Mouse (Mus musculus) forebrain, embryonic 12.5 days (tissue): Measurements from ENCODE around the gene Fam120a. TPM values are rescaled to one million over a fixed set of nuclear protein-coding genes. Genes with fewer than 3 reads are reported as not detected.

ENCODE experiments used
- ATAC-seq: fragments of 200-750 bp; cut with Nextera tagmentation; 2 replicates; pipeline ENCODE4 v1.8.0; 2017; ENCODE audit warnings: moderate TSS enrichment; ENCODE audit not compliant: low FRiP score
- H3K27ac ChIP-seq: fragments of 300-500 bp; sonication (generic); 2 replicates; pipeline ENCODE4 v1.5.1; 2016; ENCODE audit warnings: mild to moderate bottlenecking
- H3K27me3 ChIP-seq: fragments of 300-500 bp; sonication (generic); 2 replicates; pipeline ENCODE4 v1.6.1; 2016; ENCODE audit warnings: mild to moderate bottlenecking
- H3K36me3 ChIP-seq: fragments of 300-500 bp; sonication (generic); replicated peaks from 2 replicates; pipeline ENCODE4 v1.6.1; 2016; ENCODE audit warnings: mild to moderate bottlenecking
- H3K4me1 ChIP-seq: fragments of 300-500 bp; sonication (generic); 2 replicates; pipeline ENCODE4 v1.6.1; 2016
- H3K4me2 ChIP-seq: fragments of 300-500 bp; sonication (generic); 2 replicates; pipeline ENCODE4 v1.6.1; 2016; ENCODE audit warnings: mild to moderate bottlenecking, moderate library complexity
- H3K4me3 ChIP-seq: fragments of 300-500 bp; sonication (generic); replicated peaks from 2 replicates; pipeline ENCODE4 v1.5.1; 2016; ENCODE audit warnings: mild to moderate bottlenecking
- H3K9ac ChIP-seq: fragments of 300-500 bp; sonication (generic); 2 replicates; pipeline ENCODE4 v1.6.1; 2016; ENCODE audit warnings: mild to moderate bottlenecking
- H3K9me3 ChIP-seq: fragments of 300-500 bp; sonication (generic); 2 replicates; pipeline ENCODE4 v1.6.1; 2016
- WGBS: fragments of 180-500 bp; shearing (Covaris S2); methylation state at CpG from one replicate; pipeline ENCODE4 v1.1.7; 2016; 5-methylcytosine and 5-hydroxymethylcytosine counted together
- polyA plus RNA-seq: library from polyadenylated mRNA; unstranded; fragments of >200 nt; fragmentation: Nextera tagmentation; extraction: Ambion mirVana; gene quantifications from 2 replicates; pipeline ENCODE4 v1.2.1, GENCODE M21; 2016

Fam120a gene
- polyA plus RNA-seq, 1 experiment from 2014 or later, result 18.5 TPM

DNA sequence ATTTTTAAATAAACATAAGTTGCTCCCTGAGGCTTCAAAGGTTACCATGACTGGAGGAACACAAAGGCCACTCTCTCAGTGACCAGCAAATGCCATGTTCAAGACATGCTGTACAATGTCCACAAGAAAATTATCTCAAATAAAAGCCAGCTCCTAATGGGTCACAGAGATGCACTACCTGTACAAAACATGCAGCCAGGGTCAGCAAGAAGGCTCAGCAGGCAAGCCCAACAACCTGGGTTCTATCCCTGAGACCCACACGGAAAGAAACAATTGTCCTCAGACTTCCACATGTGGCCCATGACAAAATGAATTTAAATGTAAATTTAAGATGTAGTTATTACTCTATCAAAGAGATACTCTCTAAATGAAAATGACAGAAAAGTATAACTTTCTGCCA lies 4.7 kb downstream of the Fam120a start:
- H3K9ac ChIP-seq, result no peak overlapping the region
- H3K27me3 ChIP-seq, result no peaks in the 10 kb centered on the region
- H3K27ac ChIP-seq, result no peak overlapping the region
- H3K9me3 ChIP-seq, result no peaks in the 10 kb centered on the region
- no peaks in the 10 kb centered on the region for H3K36me3 ChIP-seq
- H3K4me2 ChIP-seq, result no peak overlapping the region
- peaks cover 39% of the 10 kb centered on the region for H3K4me1 ChIP-seq
- H3K4me3 ChIP-seq, result no peak overlapping the region
- WGBS, result 76% methylated on average over 1 of the region's 1 CpGs
- no peak for ATAC-seq

- no peak overlapping the region for H3K4me3 ChIP-seq
- H3K4me2 ChIP-seq, result no peak overlapping the region
- no peaks in the 10 kb centered on the region for H3K9me3 ChIP-seq
- H3K9ac ChIP-seq, result no peak overlapping the region
- ATAC-seq, result no peak
- H3K4me1 ChIP-seq, result peaks cover 39% of the 10 kb centered on the region
- 81% methylated on average over 3 of the region's 3 CpGs for WGBS
- no peaks in the 10 kb centered on the region for H3K36me3 ChIP-seq
- no peaks in the 10 kb centered on the region for H3K27me3 ChIP-seq
- no peak overlapping the region for H3K27ac ChIP-seq
Measured at GRCm38 (mm10) chr13:48962519-48962918, 5.3 kb downstream of the Fam120a start.

DNA sequence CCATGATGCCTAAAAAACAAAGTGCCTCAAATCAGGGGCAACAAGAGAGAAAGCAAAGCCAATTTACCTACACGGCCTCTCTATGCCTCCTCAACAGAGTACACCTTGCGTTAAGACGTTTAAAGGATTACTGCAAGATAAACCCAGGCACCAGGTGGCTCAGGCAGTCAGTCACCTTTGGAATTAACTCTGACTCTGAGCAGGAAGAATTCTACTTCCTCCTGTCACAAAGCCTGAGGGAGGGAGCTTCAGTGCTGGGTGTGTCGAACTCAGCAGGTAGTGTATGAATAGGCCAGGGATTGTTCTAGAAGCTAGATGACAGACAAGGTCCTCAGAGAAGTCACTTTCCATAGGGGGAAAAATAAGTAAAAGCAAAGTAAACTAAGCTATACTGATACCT lies 9.2 kb downstream of the Fam120a start:
- Histone ChIP-seq H3K27me3 (no peaks in the 10 kb centered on the region), H3K9me3 (no peaks in the 10 kb centered on the region)
- no peak for ATAC-seq

DNA sequence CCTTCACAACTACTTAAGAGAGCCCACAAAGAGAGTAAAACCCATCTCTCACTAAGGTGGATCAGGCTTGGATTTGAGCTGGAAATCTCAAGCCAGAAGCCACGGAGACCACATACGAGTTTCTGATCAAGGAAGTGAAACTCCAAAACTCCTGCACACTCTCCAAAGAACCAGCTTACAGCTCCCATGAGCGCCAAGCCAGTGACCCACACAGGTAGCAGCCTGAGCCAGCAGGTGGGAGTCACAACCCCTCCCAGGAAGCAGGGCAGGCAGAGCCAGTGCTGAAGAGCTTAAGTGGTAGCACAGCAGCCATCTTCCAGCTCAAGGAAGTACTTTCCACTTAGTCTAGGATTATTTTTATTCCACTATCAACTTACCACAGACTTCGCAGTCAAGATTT lies 13.0 kb downstream of the Fam120a start:
- Histone ChIP-seq H3K4me1 (peaks cover 13% of the 10 kb centered on the region), H3K4me2 (no peak overlapping the region), H3K36me3 (no peaks in the 10 kb centered on the region), H3K9me3 (no peaks in the 10 kb centered on the region), H3K27ac (no peak overlapping the region), H3K9ac (no peak overlapping the region), H3K27me3 (no peaks in the 10 kb centered on the region), H3K4me3 (no peak overlapping the region)
- WGBS, result 96% methylated on average over 4 of the region's 4 CpGs
- ATAC-seq, result no peak

More for the DNA sequence above, 9.2 kb downstream of the Fam120a start:
- H3K4me3 ChIP-seq, result no peak overlapping the region
- H3K27ac ChIP-seq, result no peak overlapping the region
- 61% methylated on average over 4 of the region's 4 CpGs for WGBS
- H3K4me2 ChIP-seq, result no peak overlapping the region
- H3K36me3 ChIP-seq, result no peaks in the 10 kb centered on the region
- H3K9ac ChIP-seq, result no peak overlapping the region
- peaks cover 14% of the 10 kb centered on the region for H3K4me1 ChIP-seq

GRCm38 (mm10) chr13:48950600-48951241 lies 17.1 kb downstream of the Fam120a start:
- H3K27ac ChIP-seq, result no peak overlapping the region

DNA sequence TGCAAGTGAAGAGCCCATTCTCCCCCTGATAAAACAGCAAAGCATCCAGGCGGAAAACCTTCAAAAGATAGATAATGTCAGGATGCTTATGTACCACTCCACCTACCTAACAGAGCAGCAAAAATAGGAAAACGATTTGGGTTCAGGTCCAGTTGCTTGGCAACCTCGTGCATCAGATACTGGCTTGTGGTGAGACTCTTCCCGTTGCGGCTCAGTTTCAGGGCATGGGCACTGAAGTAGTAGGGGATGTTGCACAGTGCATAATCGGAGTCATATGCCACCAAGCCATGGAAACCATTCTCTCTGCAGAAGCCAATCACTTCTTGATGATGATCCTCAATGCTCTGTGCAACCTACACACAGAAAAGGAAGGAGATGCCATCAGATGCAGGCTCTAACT lies 18.9 kb downstream of the Fam120a start:
- peaks cover 42% of the 10 kb centered on the region for H3K36me3 ChIP-seq
- no peak overlapping the region for H3K27ac ChIP-seq
- H3K9me3 ChIP-seq, result no peaks in the 10 kb centered on the region
- H3K4me2 ChIP-seq, result no peak overlapping the region
- H3K9ac ChIP-seq, result no peak overlapping the region
- ATAC-seq, result no peak
- no peaks in the 10 kb centered on the region for H3K27me3 ChIP-seq
- WGBS, result 93% methylated on average over 6 of the region's 6 CpGs
- H3K4me1 ChIP-seq, result 0 out of 2 replicates have a peak, but pooled peaks cover 4% of the 10 kb centered on the region
- H3K4me3 ChIP-seq, result no peak overlapping the region

More at GRCm38 (mm10) chr13:48950600-48951241, 17.1 kb downstream of the Fam120a start:
- Histone ChIP-seq H3K9me3 (no peaks in the 10 kb centered on the region), H3K27me3 (no peaks in the 10 kb centered on the region), H3K36me3 (peaks cover 32% of the 10 kb centered on the region), H3K4me2 (no peak overlapping the region), H3K9ac (no peak overlapping the region), H3K4me3 (no peak overlapping the region), H3K4me1 (0 out of 2 replicates have a peak, but pooled peaks cover 4% of the 10 kb centered on the region)
- WGBS, result 72% methylated on average over 5 of the region's 5 CpGs
- no peak for ATAC-seq

DNA sequence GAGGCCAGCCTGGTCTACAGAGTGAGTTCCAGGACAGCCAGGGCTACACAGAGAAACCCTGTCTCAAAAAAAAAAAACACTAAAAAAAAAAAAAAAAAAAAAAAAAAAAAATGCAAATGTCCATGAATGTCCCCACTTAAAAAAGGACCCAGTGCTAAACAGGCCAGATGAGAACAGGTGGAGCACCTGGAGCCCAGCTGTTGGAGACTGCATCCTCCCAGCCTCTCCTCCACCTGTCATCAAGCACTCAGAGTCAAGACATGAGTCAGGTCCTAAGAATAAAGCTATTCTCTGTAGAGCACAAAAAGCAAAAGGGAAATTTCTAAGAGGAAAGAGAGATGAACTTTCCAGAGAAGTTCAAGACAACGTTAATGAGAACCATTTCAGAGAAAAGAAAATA lies 23.2 kb downstream of the Fam120a start:
- Histone ChIP-seq H3K4me2 (no peak overlapping the region), H3K36me3 (peaks cover 50% of the 10 kb centered on the region), H3K27me3 (no peaks in the 10 kb centered on the region), H3K9me3 (no peaks in the 10 kb centered on the region), H3K27ac (no peak overlapping the region), H3K9ac (no peak overlapping the region), H3K4me3 (no peak overlapping the region), H3K4me1 (no peaks in the 10 kb centered on the region)
- ATAC-seq, result no peak
- WGBS, result 83% methylated on average over 1 of the region's 1 CpGs

- ATAC-seq, result no peak
- Histone ChIP-seq H3K4me2 (no peak overlapping the region), H3K9me3 (no peaks in the 10 kb centered on the region), H3K9ac (no peak overlapping the region), H3K27me3 (no peaks in the 10 kb centered on the region), H3K36me3 (peaks cover 45% of the 10 kb centered on the region), H3K4me3 (no peak overlapping the region), H3K27ac (no peak overlapping the region), H3K4me1 (no peaks in the 10 kb centered on the region)
- 91% methylated on average over 2 of the region's 2 CpGs for WGBS
Measured at GRCm38 (mm10) chr13:48942471-48942870, 25.3 kb downstream of the Fam120a start.

GRCm38 (mm10) chr13:48941773-48942172 lies 26.0 kb downstream of the Fam120a start:
- no peak overlapping the region for H3K27ac ChIP-seq
- no peak overlapping the region for H3K4me2 ChIP-seq
- H3K36me3 ChIP-seq, result peaks cover 41% of the 10 kb centered on the region
- H3K9ac ChIP-seq, result no peak overlapping the region
- no peaks in the 10 kb centered on the region for H3K27me3 ChIP-seq
- no peak for ATAC-seq
- no peaks in the 10 kb centered on the region for H3K4me1 ChIP-seq
- H3K9me3 ChIP-seq, result no peaks in the 10 kb centered on the region
- WGBS, result 64% methylated on average over 3 of the region's 3 CpGs
- no peak overlapping the region for H3K4me3 ChIP-seq

DNA sequence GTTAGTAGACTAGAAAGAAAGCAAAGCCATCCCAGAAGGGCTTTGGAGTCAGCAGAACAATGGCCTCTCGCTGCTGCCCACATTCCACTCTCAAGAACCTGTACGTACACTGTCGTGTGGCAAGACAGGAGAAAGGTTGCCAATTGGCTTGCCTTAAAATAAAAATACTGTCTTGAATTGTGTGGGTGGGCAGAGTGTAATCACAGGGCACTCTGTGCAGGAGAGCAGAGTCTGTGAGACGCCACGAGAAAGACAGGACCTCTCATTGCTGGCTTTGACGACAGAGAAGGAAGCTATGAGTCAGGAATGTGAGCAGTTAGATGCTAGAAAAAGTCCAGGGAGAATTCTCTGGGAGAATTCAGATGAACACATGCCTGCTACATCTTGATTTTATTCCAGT lies 33.2 kb downstream of the Fam120a start:
- no peak overlapping the region for H3K9ac ChIP-seq
- 76% methylated on average over 6 of the region's 6 CpGs for WGBS
- H3K4me2 ChIP-seq, result no peak overlapping the region
- no peak for ATAC-seq
- peaks cover 56% of the 10 kb centered on the region for H3K36me3 ChIP-seq
- no peaks in the 10 kb centered on the region; the same call in 1 of the 2 replicates for H3K4me1 ChIP-seq
- H3K4me3 ChIP-seq, result no peak overlapping the region
- no peak overlapping the region for H3K27ac ChIP-seq
- H3K27me3 ChIP-seq, result no peaks in the 10 kb centered on the region
- no peaks in the 10 kb centered on the region for H3K9me3 ChIP-seq

DNA sequence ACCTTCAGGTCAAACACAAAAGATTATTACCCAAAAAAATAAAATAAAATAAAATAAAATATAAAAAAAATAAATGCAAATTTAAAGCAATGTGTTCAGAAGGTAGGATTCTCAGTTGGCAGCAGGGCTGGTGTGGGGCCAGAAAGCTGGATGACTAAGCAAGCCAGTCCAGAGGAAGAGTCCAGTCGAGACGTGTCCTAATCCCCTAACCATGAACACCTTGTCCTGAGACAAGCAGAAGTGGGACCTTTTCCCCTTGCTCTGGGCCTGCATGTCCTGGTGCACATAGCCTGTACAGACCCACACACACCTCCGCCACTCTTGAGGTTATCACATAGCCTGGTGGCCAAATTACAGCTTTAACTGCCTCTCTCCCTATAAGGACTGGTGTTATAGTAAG lies 35.1 kb downstream of the Fam120a start:
- ATAC-seq, result no peak
- Histone ChIP-seq H3K27me3 (no peaks in the 10 kb centered on the region), H3K9me3 (no peaks in the 10 kb centered on the region), H3K27ac (no peak overlapping the region), H3K4me3 (no peak overlapping the region), H3K4me2 (no peak overlapping the region), H3K9ac (no peak overlapping the region), H3K4me1 (no peaks in the 10 kb centered on the region; the same call in 1 of the 2 replicates), H3K36me3 (peaks cover 53% of the 10 kb centered on the region)
- WGBS, result 90% methylated on average over 3 of the region's 3 CpGs

DNA sequence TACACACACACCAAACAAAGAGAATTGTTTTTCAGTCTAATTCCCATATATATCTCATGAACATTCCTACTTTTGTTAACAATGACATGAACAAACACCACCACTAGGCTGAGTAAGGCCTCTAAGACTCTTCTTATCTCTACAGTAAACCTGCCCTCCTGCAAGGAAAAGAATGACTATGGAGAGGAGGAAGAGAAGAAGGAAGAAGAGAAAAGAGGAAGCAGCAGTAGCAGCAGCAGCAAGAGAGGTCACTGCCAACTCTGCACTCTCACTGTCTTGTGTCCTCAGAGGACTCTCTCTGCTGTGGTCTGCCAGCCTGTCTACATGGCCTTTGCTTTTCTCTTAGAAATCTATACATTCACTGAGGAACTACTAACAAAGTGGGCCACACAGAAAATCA lies 36.1 kb downstream of the Fam120a start:
- no peak overlapping the region for H3K4me3 ChIP-seq
- no peak for ATAC-seq
- H3K27ac ChIP-seq, result no peak overlapping the region
- H3K36me3 ChIP-seq, result peaks cover 53% of the 10 kb centered on the region
- no peak overlapping the region for H3K9ac ChIP-seq
- no peaks in the 10 kb centered on the region for H3K27me3 ChIP-seq
- H3K4me1 ChIP-seq, result no peaks in the 10 kb centered on the region; the same call in 1 of the 2 replicates
- H3K4me2 ChIP-seq, result no peak overlapping the region
- no peaks in the 10 kb centered on the region for H3K9me3 ChIP-seq

GRCm38 (mm10) chr13:48931232-48931631 lies 36.6 kb downstream of the Fam120a start:
- WGBS, result 91% methylated on average over 5 of the region's 5 CpGs
- Histone ChIP-seq H3K36me3 (peaks cover 57% of the 10 kb centered on the region), H3K9me3 (no peaks in the 10 kb centered on the region), H3K4me2 (no peak overlapping the region), H3K4me3 (no peak overlapping the region), H3K9ac (no peak overlapping the region), H3K27me3 (no peaks in the 10 kb centered on the region), H3K4me1 (no peaks in the 10 kb centered on the region; the same call in 1 of the 2 replicates), H3K27ac (no peak overlapping the region)
- ATAC-seq, result no peak
